Mouse (Mus musculus): ENCODE measurements around the gene Tspyl1. TPM values are rescaled to one million over a fixed set of nuclear protein-coding genes. Genes with fewer than 3 reads are reported as not detected.
"Not testable (repeated sequence)": the region's sequence is repeated elsewhere in the genome, so short reads cannot be mapped to it uniquely, and the experiment has no call there.

Tspyl1 gene
- total RNA-seq (2017), result 90.4 and 96.0 TPM in 2 replicates

GRCm38 (mm10) chr10:34281962-34282388 is at the start of gene Tspyl1:
Tspyl1 (plus strand) TSS chr10:34282190.
- ATAC-seq (ENCODE audit: extremely low read depth, insufficient number of reproducible peaks, low FRiP score, poor library complexity, severe bottlenecking), result peak; percentile 95

DNA sequence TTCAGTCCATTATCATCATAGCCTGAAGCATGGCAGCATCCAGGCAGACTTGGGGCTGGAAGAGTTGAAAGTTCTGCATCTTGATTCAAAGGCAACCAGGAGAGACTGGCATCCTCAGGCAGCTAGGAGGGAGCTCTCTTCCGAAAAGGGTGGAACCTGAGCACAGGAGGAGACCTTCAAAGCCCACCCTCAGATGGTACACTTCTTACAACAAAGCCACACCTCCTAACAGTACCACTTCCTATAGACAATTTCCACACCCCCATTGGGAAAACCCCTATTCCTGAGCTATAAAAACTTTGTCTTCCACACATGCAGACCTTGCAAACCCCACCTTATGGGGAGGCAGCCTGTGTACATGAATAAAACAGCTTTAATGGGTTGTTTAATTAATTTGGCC is 48.6 kb upstream of the Tspyl1 start:
- ATAC-seq (ENCODE audit: extremely low read depth, insufficient number of reproducible peaks, low FRiP score, poor library complexity, severe bottlenecking), result no peak

- peak; percentile 63; the same call in 1 of the 2 replicates for ATAC-seq (ENCODE audit: extremely low read depth, insufficient number of reproducible peaks, low FRiP score, poor library complexity, severe bottlenecking)
Observed at GRCm38 (mm10) chr10:34233931-34234745, 47.9 kb upstream of the Tspyl1 start.

- ATAC-seq (ENCODE audit: extremely low read depth, insufficient number of reproducible peaks, low FRiP score, poor library complexity, severe bottlenecking), result peak; percentile 23; the same call in 1 of the 2 replicates
Observed at GRCm38 (mm10) chr10:34235384-34235783, 46.6 kb upstream of the Tspyl1 start.

DNA sequence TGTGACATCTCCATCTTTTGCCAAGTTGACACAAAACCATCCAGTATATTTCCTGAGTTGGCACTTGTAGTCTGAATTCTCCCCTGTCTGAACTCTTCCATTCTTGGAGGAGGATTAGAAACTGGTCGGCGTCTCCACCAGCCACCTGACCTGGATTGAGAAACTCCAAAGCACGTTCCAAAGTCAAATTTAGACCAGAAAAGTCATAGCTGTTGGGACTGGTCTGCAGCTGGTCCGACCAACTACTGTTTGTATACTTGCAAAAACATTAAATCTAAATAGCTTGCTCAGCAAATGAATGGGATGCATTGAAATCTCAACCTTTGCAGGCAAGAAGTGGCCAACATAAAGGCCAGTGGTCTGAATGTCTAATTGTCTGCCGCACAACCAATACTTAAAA is 45.4 kb upstream of the Tspyl1 start:
- ATAC-seq (ENCODE audit: extremely low read depth, insufficient number of reproducible peaks, low FRiP score, poor library complexity, severe bottlenecking), result no peak

DNA sequence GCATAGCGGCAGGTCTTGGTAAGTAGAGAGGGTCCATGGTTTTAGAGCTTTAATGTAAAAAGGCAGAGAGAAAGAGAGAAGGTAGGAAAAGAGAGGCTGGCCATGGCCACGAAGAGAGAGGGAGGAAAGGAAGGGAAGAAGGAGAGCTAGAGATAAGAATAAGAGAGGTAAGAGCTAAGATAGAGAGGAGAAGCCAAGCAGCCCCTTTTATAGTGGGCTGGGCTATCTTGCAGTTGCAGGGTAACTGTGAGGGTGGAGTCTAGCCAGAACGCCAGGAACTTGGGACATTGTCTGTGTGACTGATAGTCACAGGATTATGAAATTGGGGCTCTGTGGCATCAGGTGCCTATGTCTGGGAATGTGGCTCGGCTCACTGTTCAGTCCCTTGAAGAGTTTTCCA is 43.5 kb upstream of the Tspyl1 start:
- no peak for ATAC-seq (ENCODE audit: extremely low read depth, insufficient number of reproducible peaks, low FRiP score, poor library complexity, severe bottlenecking)

DNA sequence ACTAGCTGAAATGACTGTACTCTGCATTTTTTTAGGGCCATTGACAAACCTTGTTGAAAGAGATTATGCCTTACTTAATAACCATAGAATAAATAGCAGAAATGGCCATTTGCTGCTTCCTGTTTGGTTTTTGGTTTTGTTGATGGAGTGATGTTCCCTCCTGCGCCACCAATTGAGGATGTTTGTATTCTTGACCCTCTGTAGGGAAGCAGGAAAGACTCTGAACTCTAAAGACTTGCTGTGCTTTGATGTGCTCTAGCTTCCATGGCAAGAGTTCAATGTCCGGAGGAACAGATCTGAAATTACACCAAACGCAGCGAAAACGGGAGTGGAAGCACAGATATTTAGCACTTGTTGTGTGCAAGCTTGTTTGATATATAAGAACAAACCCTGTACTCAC is 37.2 kb upstream of the Tspyl1 start:
- no peak for ATAC-seq (ENCODE audit: extremely low read depth, insufficient number of reproducible peaks, low FRiP score, poor library complexity, severe bottlenecking)

GRCm38 (mm10) chr10:34246106-34246505 is 35.9 kb upstream of the Tspyl1 start:
- ATAC-seq (ENCODE audit: extremely low read depth, insufficient number of reproducible peaks, low FRiP score, poor library complexity, severe bottlenecking), result no peak

DNA sequence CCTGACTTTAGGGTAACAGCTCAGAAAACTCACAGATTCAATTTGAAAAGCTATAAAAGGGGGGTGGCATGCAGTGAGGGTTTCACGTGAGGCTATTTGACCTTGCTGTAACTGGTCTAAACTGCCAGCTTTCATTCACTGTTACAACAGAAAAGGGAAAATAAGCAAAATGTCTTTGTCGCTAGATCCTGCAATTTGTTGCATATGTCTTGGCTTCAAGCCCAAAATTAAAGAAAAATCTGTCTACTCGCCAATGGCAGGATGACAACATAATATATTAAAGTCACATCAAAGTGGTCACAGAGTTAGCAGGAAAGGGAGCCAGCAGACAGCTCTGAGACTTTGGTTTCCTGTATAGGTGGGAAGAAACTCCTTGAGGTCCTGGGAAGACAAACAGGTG is 34.2 kb upstream of the Tspyl1 start:
- ATAC-seq (ENCODE audit: extremely low read depth, insufficient number of reproducible peaks, low FRiP score, poor library complexity, severe bottlenecking), result no peak

GRCm38 (mm10) chr10:34249594-34249993 is 32.4 kb upstream of the Tspyl1 start:
- ATAC-seq (ENCODE audit: extremely low read depth, insufficient number of reproducible peaks, low FRiP score, poor library complexity, severe bottlenecking), result no peak

DNA sequence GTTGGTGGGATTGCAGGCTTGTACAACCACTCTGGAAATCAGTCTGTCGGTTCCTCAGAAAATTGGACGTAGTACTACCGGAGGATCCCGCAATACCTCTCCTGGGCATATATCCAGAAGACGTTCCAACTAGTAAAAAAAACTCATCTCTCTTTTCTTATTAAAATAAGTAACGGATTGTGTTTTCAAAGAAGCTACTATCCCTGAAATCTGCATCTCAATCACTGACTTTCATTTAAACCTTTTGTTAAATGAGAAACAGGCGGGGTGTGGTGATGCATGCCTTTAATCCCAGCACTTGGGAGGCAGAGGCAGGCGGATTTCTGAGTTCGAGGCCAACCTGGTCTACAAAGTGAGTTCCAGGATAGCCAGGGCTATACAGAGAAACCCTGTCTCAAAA is 29.2 kb upstream of the Tspyl1 start:
- ATAC-seq (ENCODE audit: extremely low read depth, insufficient number of reproducible peaks, low FRiP score, poor library complexity, severe bottlenecking), result not testable (repeated sequence)

- no peak for ATAC-seq (ENCODE audit: extremely low read depth, insufficient number of reproducible peaks, low FRiP score, poor library complexity, severe bottlenecking)
Observed at GRCm38 (mm10) chr10:34265106-34265505, 16.9 kb upstream of the Tspyl1 start.

GRCm38 (mm10) chr10:34267312-34268070 is 14.5 kb upstream of the Tspyl1 start:
- no peak for ATAC-seq (ENCODE audit: extremely low read depth, insufficient number of reproducible peaks, low FRiP score, poor library complexity, severe bottlenecking)

GRCm38 (mm10) chr10:34271681-34272080 is 10.3 kb upstream of the Tspyl1 start:
- ATAC-seq (ENCODE audit: extremely low read depth, insufficient number of reproducible peaks, low FRiP score, poor library complexity, severe bottlenecking), result no peak

DNA sequence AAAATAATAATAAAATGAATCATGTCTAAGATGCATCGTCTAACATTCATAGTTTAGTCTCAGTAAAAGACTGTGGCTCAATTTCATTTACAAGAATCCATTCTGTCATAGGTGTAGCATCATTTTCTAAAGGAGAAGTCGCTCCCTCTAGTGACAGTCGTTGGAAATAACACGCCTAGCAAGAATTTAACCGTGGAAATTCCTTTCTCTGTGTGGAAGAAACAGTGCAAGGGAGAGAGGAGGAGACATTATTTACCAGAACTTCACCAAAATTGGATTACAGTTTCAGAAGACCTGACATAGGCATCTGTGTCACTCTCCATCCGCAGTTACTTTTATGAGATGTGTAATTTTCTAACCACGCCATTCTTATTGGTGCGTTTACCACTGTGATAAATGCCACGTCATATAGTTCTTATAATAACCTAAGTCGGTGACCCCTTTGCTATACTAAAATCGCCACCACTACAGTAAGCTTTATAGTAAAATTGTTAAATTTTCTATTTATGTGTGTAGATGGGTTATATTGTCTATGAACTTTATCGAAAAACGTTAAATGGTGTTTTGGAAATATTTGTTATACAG is 1.3 kb upstream of the Tspyl1 start:
- ATAC-seq (ENCODE audit: extremely low read depth, insufficient number of reproducible peaks, low FRiP score, poor library complexity, severe bottlenecking), result peak; percentile 43; the same call in 1 of the 2 replicates

- ATAC-seq (ENCODE audit: extremely low read depth, insufficient number of reproducible peaks, low FRiP score, poor library complexity, severe bottlenecking), result no peak
Observed at GRCm38 (mm10) chr10:34281211-34281961, 604 bp upstream of the Tspyl1 start.

DNA sequence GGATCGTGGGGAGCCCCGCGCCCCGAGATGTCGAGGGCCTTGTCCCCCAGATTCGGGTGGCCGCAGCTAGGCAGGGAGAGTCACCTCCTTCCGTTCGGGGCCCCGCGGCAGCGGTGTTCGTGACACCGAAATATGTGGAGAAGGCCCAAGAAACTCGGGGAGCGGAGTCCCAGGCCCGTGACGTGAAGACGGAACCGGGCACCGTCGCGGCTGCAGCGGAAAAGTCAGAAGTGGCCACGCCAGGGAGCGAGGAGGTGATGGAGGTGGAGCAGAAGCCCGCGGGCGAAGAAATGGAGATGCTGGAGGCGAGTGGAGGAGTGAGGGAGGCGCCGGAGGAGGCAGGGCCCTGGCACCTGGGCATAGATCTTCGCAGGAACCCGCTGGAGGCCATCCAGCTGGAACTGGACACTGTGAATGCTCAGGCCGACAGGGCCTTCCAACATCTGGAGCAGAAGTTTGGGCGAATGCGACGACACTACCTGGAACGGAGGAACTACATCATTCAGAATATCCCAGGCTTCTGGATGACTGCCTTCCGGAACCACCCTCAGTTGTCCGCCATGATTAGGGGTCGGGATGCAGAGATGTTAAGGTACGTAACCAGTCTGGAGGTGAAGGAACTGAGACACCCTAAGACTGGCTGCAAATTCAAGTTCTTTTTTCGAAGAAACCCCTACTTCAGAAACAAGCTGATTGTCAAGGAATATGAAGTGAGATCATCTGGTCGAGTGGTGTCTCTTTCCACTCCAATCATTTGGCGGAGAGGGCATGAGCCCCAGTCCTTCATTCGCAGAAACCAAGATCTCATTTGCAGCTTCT is 639 bp downstream of the Tspyl1 start:
- peak; percentile 2; the same call in 1 of the 2 replicates for ATAC-seq (ENCODE audit: extremely low read depth, insufficient number of reproducible peaks, low FRiP score, poor library complexity, severe bottlenecking)

- ATAC-seq (ENCODE audit: extremely low read depth, insufficient number of reproducible peaks, low FRiP score, poor library complexity, severe bottlenecking), result no peak
Observed at GRCm38 (mm10) chr10:34296911-34297298, 14.9 kb downstream of the Tspyl1 start.

Measured in neutrophil, adult 5-6 weeks (primary cell).